Mouse (Mus musculus) neural tube, embryonic 11.5 days (tissue): Measurements from ENCODE around the gene Vegfc. TPM values are rescaled to one million over a fixed set of nuclear protein-coding genes. Genes with fewer than 3 reads are reported as not detected.

Source experiments
- ATAC-seq: fragments of 200-750 bp; cut with Nextera tagmentation; 2 replicates; pipeline ENCODE4 v1.8.0; 2017; ENCODE audit warnings: moderate number of reproducible peaks, mild to moderate bottlenecking, moderate TSS enrichment, moderate library complexity; ENCODE audit not compliant: insufficient read depth, low FRiP score, low TSS enrichment
- DNase-seq: peaks from one replicate; pipeline ENCODE4 v3.0.0-alpha.2; 2015; ENCODE audit warnings: low spot score
- H3K27ac ChIP-seq: fragments of 300-500 bp; sonication (generic); 2 replicates; pipeline ENCODE4 v1.5.1; 2014; ENCODE audit warnings: low read depth, mild to moderate bottlenecking, low read length
- H3K27me3 ChIP-seq: fragments of 300-500 bp; sonication (generic); 2 replicates; pipeline ENCODE4 v1.6.1; 2014; ENCODE audit warnings: mild to moderate bottlenecking, low read length, mixed read lengths; ENCODE audit not compliant: control insufficient read depth, insufficient read depth
- H3K36me3 ChIP-seq: fragments of 300-500 bp; sonication (generic); 2 replicates; pipeline ENCODE4 v1.6.1; 2014; ENCODE audit warnings: mild to moderate bottlenecking, low read length, moderate library complexity, mixed read lengths; ENCODE audit not compliant: control insufficient read depth, insufficient read depth
- H3K4me1 ChIP-seq: fragments of 300-500 bp; sonication (generic); 2 replicates; pipeline ENCODE4 v1.6.1; 2014; ENCODE audit warnings: low read length, mixed read lengths; ENCODE audit not compliant: control insufficient read depth, insufficient read depth
- H3K4me2 ChIP-seq: fragments of 300-500 bp; sonication (generic); 2 replicates; pipeline ENCODE4 v1.6.1; 2014; ENCODE audit warnings: low read depth, mild to moderate bottlenecking, moderate library complexity
- H3K4me3 ChIP-seq: fragments of 300-500 bp; sonication (generic); 2 replicates; pipeline ENCODE4 v1.5.1; 2014; ENCODE audit warnings: low read depth, low read length
- H3K9ac ChIP-seq: fragments of 300-500 bp; sonication (generic); 2 replicates; pipeline ENCODE4 v1.6.1; 2014; ENCODE audit warnings: mild to moderate bottlenecking, low read length
- H3K9me3 ChIP-seq: fragments of 300-500 bp; sonication (generic); 2 replicates; pipeline ENCODE4 v1.6.1; 2016; ENCODE audit warnings: low read length; ENCODE audit not compliant: control insufficient read depth
- WGBS: fragments of 180-500 bp; shearing (Covaris S2); extraction: QIAGEN DNeasy Blood & Tissue Kit; methylation state at CpG from one replicate; pipeline ENCODE4 v1.1.7; 2014; 5-methylcytosine and 5-hydroxymethylcytosine counted together
- polyA plus RNA-seq: library from polyadenylated mRNA; unstranded; fragments of >200 nt; fragmentation: Nextera tagmentation; extraction: Ambion mirVana; gene quantifications from 2 replicates; pipeline ENCODE4 v1.2.1, GENCODE M21; 2014

Vegfc gene
- polyA plus RNA-seq, 1 experiment from 2014 or later: 9.4 TPM

GRCm38 (mm10) chr8:54230638-54231037, 153.2 kb downstream of the Vegfc start:
- H3K4me3 ChIP-seq: no peak overlapping the region
- H3K9ac ChIP-seq: no peak overlapping the region
- H3K4me2 ChIP-seq: no peak overlapping the region
- ATAC-seq (no peak), DNase-seq (no peak)
- no peaks in the 10 kb centered on the region for H3K27me3 ChIP-seq
- H3K9me3 ChIP-seq: no peaks in the 10 kb centered on the region
- H3K27ac ChIP-seq: no peak overlapping the region
- no peaks in the 10 kb centered on the region for H3K36me3 ChIP-seq
- 91% methylated on average over 1 of the region's 1 CpGs for WGBS
- H3K4me1 ChIP-seq: no peaks in the 10 kb centered on the region

- Histone ChIP-seq H3K27me3 (no peaks in the 10 kb centered on the region), H3K27ac (no peak overlapping the region), H3K9ac (no peak overlapping the region), H3K36me3 (no peaks in the 10 kb centered on the region), H3K9me3 (no peaks in the 10 kb centered on the region), H3K4me3 (no peak overlapping the region), H3K4me2 (no peak overlapping the region), H3K4me1 (no peaks in the 10 kb centered on the region)
- ATAC-seq (no peak), DNase-seq (no peak)
- WGBS: 92% methylated on average over 6 of the region's 6 CpGs
Measured at GRCm38 (mm10) chr8:54233316-54233715, 155.9 kb downstream of the Vegfc start.
